Mouse (Mus musculus): ENCODE data around the gene Klri2. TPM values are rescaled to one million over a fixed set of nuclear protein-coding genes. Genes with fewer than 3 reads are reported as not detected.
"Not testable (repeated sequence)": the region's sequence is repeated elsewhere in the genome, so short reads cannot be mapped to it uniquely, and the experiment has no call there.

Gene Klri2
- total RNA-seq (2021), result not detected
- long read RNA-seq, experiment 1, result 0 reads
- long read RNA-seq, experiment 2, result 0 reads

DNA sequence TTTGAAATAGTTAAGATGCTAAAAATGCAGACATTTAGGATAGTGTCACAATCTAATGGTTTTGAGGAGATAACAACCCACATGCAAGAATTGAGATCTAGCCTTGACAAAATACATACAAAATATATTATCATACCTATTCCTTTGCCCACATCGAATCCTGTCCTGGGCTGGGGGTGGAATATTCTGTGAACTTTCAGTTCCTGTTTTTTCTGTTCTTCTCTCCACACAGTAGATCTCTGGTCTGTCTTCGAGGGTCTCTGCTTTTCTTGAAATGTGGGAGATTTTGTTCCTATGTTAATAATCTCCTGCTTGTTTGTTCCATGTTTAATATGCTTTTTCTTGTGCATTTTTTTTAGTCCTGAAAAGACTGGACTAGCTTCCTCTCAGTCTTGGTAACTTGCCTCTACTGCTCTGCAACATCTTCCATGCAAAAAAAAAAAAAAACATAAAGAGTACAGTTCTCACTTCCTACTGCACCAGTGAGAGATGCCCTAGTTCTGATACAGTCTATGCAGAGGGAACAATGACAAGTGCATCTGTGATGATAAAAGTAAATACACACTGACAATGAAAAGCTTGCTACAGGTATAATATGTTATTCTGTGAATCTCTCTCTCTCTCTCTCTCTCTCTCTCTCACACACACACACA lies at the start of gene Klri2:
Klri2 (minus strand) TSS at position 416 of the 653 bp plus-strand sequence.
- DNase-seq (ENCODE audit: low spot score in 2 of 2), result no peak

- DNase-seq (ENCODE audit: low spot score in 2 of 2), result not testable (repeated sequence)
Measured at GRCm38 (mm10) chr6:129784170-129784569, 43.9 kb upstream of the Klri2 start, which contains the start of gene Gm156. TSS of gene Gm156 (minus strand) at chr6:129784270.

GRCm38 (mm10) chr6:129747654-129748032 lies 7.4 kb upstream of the Klri2 start:
- no peak for DNase-seq (ENCODE audit: low spot score in 2 of 2)

DNA sequence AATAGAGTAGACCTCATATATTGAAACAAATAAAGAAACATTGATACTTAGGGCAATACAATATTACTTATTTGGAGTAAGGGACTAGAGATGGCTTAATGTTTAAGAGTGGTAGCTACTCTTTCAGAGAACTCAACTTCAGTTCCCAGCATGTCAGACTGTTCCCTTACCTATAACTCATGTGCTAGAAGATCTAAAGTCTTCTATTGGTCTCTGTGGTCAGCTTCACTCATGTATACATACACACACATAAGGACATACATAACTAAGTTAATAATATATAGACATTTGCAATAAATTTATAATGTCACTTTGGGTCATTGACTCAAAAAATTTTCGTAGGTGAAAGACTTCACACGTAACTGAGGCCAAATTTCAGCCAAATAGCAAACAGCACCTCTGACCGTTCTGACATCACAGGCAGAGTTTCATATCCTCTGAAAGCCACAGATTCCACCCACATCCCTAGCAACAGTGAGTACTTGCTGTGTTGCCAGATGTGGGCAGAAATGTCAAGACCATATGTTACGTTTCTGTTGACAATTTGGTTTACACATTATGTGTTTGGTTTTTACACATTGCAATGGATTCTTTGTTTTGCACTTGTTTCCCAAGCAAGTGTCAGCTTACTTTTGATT lies 6.9 kb upstream of the Klri2 start:
- no peak for DNase-seq (ENCODE audit: low spot score in 2 of 2)

- DNase-seq (ENCODE audit: low spot score in 2 of 2), result no peak
Measured at GRCm38 (mm10) chr6:129746151-129746550, 5.9 kb upstream of the Klri2 start.

DNA sequence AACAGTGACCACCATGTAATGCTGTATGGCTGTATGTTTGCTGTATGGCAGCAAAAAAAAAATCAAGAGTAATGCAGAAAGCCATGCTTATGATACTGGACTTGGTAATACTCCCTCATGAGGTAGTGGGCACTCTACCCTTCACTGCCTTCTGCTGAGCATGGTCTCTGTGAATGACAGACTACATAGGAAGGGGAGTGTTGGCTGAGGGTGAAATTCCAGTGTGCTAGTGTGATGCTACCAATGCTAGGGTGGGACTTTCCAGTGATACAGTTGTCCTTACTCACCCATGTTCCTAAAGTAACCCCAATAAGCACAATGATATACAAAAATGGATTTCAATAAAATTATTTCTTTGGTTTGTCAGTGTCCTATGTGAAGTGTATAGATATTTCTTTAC lies 3.9 kb downstream of the Klri2 start:
- DNase-seq (ENCODE audit: low spot score in 2 of 2), result no peak

- DNase-seq (ENCODE audit: low spot score in 2 of 2), result no peak
Measured at GRCm38 (mm10) chr6:129727237-129727636, 13.0 kb downstream of the Klri2 start.

DNA sequence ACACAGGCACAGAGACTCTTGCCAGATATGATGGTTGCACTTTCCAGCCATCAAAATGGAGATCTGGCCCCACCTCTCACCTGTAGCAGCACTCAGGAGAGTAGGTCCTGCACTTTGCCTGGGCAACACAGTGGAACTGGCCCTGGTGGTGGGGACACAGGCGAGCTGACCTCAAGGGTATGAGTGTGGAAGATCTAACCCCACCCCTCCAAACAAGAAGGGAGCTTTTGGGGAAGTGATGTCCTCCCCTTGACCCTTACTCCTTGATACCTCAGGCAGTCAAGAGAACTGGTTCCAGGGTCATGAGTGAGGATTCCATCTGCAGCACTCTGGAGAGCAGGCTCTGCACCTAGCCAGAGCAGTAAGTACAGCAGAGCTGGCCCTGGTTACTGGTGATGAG lies 18.9 kb downstream of the Klri2 start:
- DNase-seq (ENCODE audit: low spot score in 2 of 2), result no peak

- no peak for DNase-seq (ENCODE audit: low spot score in 2 of 2)
Measured at GRCm38 (mm10) chr6:129720487-129720886, 19.8 kb downstream of the Klri2 start.

GRCm38 (mm10) chr6:129717032-129717431 lies 23.3 kb downstream of the Klri2 start, which contains the start of gene Klri1:
TSS of gene Klri1 (minus strand) at chr6:129717132.
- no peak for DNase-seq (ENCODE audit: low spot score in 2 of 2)

- no peak for DNase-seq (ENCODE audit: low spot score in 2 of 2)
Measured at GRCm38 (mm10) chr6:129713566-129713965, 26.7 kb downstream of the Klri2 start.

DNA sequence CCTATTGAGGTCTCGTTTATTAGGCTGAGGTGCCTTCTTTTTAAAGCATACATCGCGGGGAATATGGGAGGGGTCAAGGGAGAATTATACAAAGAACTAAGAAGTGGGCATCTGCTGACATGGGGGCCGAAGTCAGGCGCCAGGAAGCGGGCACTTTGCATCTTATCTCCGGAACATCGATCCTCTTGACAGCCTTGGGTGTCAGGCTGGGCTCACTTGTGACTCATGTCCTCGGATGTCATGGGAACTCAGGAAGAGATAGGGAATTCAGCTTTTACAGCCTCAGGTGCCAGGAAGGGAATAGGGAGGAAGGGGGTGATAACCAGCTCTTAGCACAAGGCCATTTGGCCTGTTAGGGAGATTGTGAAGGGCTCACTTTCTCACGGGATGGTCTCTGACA lies 48.8 kb downstream of the Klri2 start:
- not testable (repeated sequence) for DNase-seq (ENCODE audit: low spot score in 2 of 2)

DNA sequence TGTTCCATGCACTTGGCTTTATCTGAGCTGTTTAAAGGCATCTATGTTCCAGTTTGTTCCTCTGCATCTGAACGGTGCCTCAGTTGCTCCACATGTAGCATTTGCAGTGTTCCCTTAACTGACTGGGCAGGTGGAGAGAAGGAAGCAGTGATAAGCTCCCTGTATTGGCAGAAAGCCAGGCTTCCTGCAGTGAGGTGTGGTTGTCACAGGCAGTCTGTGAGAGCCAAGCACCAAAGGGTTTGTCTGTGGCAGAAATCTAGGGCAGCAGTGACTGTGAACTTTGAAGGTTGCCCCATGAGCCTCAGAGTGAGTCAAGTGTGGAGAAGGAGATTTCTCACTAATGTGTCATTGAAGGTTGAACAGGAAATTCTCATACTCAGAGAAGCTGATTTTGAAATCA lies 59.9 kb downstream of the Klri2 start:
- DNase-seq (ENCODE audit: low spot score in 2 of 2), result no peak

Small RNAs within 50 kb of the gene (microRNA-seq; reads per million reads assigned to microRNA genes)
- gene Mir680-1, result 0 reads per million in 2 experiments

Other genes starting within 250 kb of the Klri2 start
- not detected for gene Olr1, start 233.3 kb downstream of the Klri2 start, total RNA-seq (2021)
- not detected for gene Tmem52b, start 227.9 kb downstream of the Klri2 start, total RNA-seq (2021)
- 100 to 1,000 TPM; 517 to 530 TPM for gene Gabarapl1, start 207.3 kb downstream of the Klri2 start, total RNA-seq (2021)
- gene Klre1, start 162.6 kb downstream of the Klri2 start, total RNA-seq (2021), result not detected
- gene Klrd1, start 148.7 kb downstream of the Klri2 start, total RNA-seq (2021), result not detected
- gene Klrk1, start 116.6 kb downstream of the Klri2 start, total RNA-seq (2021), result not detected
- gene Klrc3, start 97.1 kb downstream of the Klri2 start, total RNA-seq (2021), result not detected
- not detected for gene Klrc2, start 79.8 kb downstream of the Klri2 start, total RNA-seq (2021)
- gene Klrc1, start 61.5 kb downstream of the Klri2 start, total RNA-seq (2021), result not detected
- gene Klri1, start 23.4 kb downstream of the Klri2 start, total RNA-seq (2021), result not detected
- gene Gm156, start 43.8 kb upstream of the Klri2 start, total RNA-seq (2021), result not detected
- not detected for gene Gm17631, start 122.2 kb upstream of the Klri2 start, total RNA-seq (2021)
- gene Klra17, start 136.2 kb upstream of the Klri2 start, total RNA-seq (2021), result not detected
- not detected for gene Klra5, start 177.2 kb upstream of the Klri2 start, total RNA-seq (2021)